Mouse (Mus musculus): ENCODE data around the gene Tdrd12.

- TF ChIP-seq CTCF (IDR thresholded peaks at IDR 0.05; ENCODE audit: insufficient read depth, low read depth, low read length) (no peak), POLR2A (IDR thresholded peaks at IDR 0.05; ENCODE audit: insufficient read depth, low read depth, low read length) (no peak)
Observed at GRCm38 (mm10) chr7:35467856-35468255, 69.7 kb downstream of the Tdrd12 start.

All from olfactory bulb, adult 2 months (tissue).